Comparison of ENCODE assay signal across 9 mouse cellular contexts in the genomic region with DNA sequence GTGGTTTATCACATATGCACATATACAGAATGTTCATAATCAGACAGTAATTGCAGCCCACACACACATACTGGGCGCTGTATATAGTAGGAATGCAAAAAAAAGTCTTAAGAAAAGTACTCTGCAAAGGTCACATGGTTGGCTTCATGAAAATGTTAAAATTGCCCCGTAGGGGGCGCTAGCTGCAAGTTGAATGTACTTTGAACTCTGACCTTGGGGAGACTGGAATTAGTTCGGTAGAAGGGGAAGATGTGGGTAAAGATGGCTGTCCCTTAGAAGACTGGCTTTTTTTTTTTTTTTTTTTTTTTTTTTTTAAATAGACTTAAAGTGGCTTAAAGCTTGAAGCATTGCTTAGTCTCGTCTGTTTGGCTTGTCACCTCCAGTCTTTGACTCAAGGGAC. TPM values are rescaled to one million over a fixed set of nuclear protein-coding genes. Genes with fewer than 3 reads are reported as not detected.
DNase-seq lines count a peak whose midpoint lies in the region; ATAC-seq and TF ChIP-seq lines count a peak whose summit lies in the region.
"Had no signal": no experiment of that assay in that cellular context is flagged by ENCODE, and none has a peak within 500 bp of the region (broad histone marks: within the 10 kb centered on the region; RNA-seq: fewer than 3 reads in every experiment).

No protein-coding gene starts in this region.

- H3K9me3 ChIP-seq in intestine, postnatal 0 days (ENCODE audit: control insufficient read depth): no peaks in the 10 kb centered on the region
- no peaks in the 10 kb centered on the region for H3K9me3 ChIP-seq in intestine, embryonic 16.5 days (ENCODE audit: control insufficient read depth, low read length)
- H3K9me3 ChIP-seq in ES-Bruce4 (replicated peaks; ENCODE audit: control insufficient read depth, insufficient read depth, low read length, poor library complexity, severe bottlenecking): no peaks in the 10 kb centered on the region
- H3K9me3 ChIP-seq: megakaryocyte, embryonic 14.5 days had no signal

- WGBS in intestine, postnatal 0 days: 15% methylated on average over 5 of the region's 5 CpGs
- WGBS in intestine, embryonic 16.5 days: 14% methylated on average over 5 of the region's 5 CpGs
- WGBS in large intestine, adult 2 months: 13% methylated on average over 5 of the region's 5 CpGs

- H3K27me3 ChIP-seq in intestine, postnatal 0 days (replicated peaks; ENCODE audit: control insufficient read depth, insufficient read depth, low read length): no peaks in the 10 kb centered on the region
- H3K27me3 ChIP-seq in intestine, embryonic 16.5 days (replicated peaks; ENCODE audit: control insufficient read depth, insufficient read depth, low read length): no peaks in the 10 kb centered on the region
- H3K27me3 ChIP-seq in ES-Bruce4 (ENCODE audit: control insufficient read depth, insufficient read depth, low read length, poor library complexity, severe bottlenecking): no peaks in the 10 kb centered on the region

- no peak for TF ChIP-seq EP300 in ES-Bruce4 (IDR thresholded peaks at IDR 0.05; ENCODE audit: insufficient read depth, low read depth, low read length)

- TF ChIP-seq CTCF in intestine, postnatal 0 days (IDR thresholded peaks at IDR 0.05; ENCODE audit: low read depth): peak; percentile 80
- peak; percentile 27 for TF ChIP-seq CTCF in ES-Bruce4 (IDR thresholded peaks at IDR 0.05; ENCODE audit: low read depth, low read length)

- no peak overlapping the region for H3K4me2 ChIP-seq in intestine, postnatal 0 days (replicated peaks; ENCODE audit: low read depth)
- H3K4me2 ChIP-seq in intestine, embryonic 16.5 days (ENCODE audit: low read depth, low read length): no peak overlapping the region

- DNase-seq in c-Kit-negative CD71-positive TER-119-positive erythroid progenitor cells, embryonic 14.5 days (ENCODE audit: low read depth, low spot score): peak; percentile 62
- peak; percentile 49 to 75 for DNase-seq in frontal cortex, postnatal 36 days (ENCODE audit: low spot score in 2 of 2)
- peak; percentile 68 for DNase-seq in large intestine, adult 2 months (ENCODE audit: low read depth, low spot score)
- peak; percentile 43 for DNase-seq in testis, postnatal 14 days (ENCODE audit: low spot score)

- H3K36me3 ChIP-seq in intestine, postnatal 0 days (ENCODE audit: control insufficient read depth, insufficient read depth): no peaks in the 10 kb centered on the region
- H3K36me3 ChIP-seq in intestine, embryonic 16.5 days (ENCODE audit: control insufficient read depth, insufficient read depth, low read length): no peaks in the 10 kb centered on the region
- H3K36me3 ChIP-seq in ES-Bruce4 (ENCODE audit: control insufficient read depth, insufficient read depth, low read length, poor library complexity, severe bottlenecking): no peaks in the 10 kb centered on the region

- no peak overlapping the region for H3K4me3 ChIP-seq in intestine, postnatal 0 days (ENCODE audit: low read depth, low read length)
- H3K4me3 ChIP-seq in intestine, embryonic 16.5 days (ENCODE audit: low read length): no peak overlapping the region
- H3K4me3 ChIP-seq in ES-Bruce4 (ENCODE audit: low read depth, low read length): no peak overlapping the region
- H3K4me3 ChIP-seq: megakaryocyte, embryonic 14.5 days had no signal

- no peak for ATAC-seq in intestine, postnatal 0 days
- ATAC-seq in intestine, embryonic 16.5 days: no peak
- peak; percentile 56 for ATAC-seq in megakaryocyte-erythroid progenitor cell, adult 5-6 weeks (replicated peaks; ENCODE audit: low FRiP score, low TSS enrichment, poor library complexity, severe bottlenecking)

- no peak overlapping the region for H3K9ac ChIP-seq in intestine, postnatal 0 days (ENCODE audit: low read depth, low read length)
- no peak overlapping the region for H3K9ac ChIP-seq in intestine, embryonic 16.5 days (ENCODE audit: low read depth, low read length)
- H3K9ac ChIP-seq in ES-Bruce4 (ENCODE audit: low read depth, poor library complexity, severe bottlenecking): no peak overlapping the region

- peaks cover 4% of the 10 kb centered on the region; the same call in 1 of the 2 replicates for H3K4me1 ChIP-seq in intestine, postnatal 0 days (replicated peaks; ENCODE audit: control insufficient read depth, insufficient read depth, low read length)
- H3K4me1 ChIP-seq in intestine, embryonic 16.5 days (ENCODE audit: control insufficient read depth, insufficient read depth, low read length): peaks cover 11% of the 10 kb centered on the region
- H3K4me1 ChIP-seq in ES-Bruce4 (ENCODE audit: control insufficient read depth, insufficient read depth, low read length): no peaks in the 10 kb centered on the region

- no peak overlapping the region for H3K27ac ChIP-seq in intestine, postnatal 0 days (ENCODE audit: low read depth, low read length)
- no peak overlapping the region for H3K27ac ChIP-seq in intestine, embryonic 16.5 days (ENCODE audit: low read length)
- H3K27ac ChIP-seq in ES-Bruce4 (ENCODE audit: insufficient read depth, low read length): no peak overlapping the region

- no peak for TF ChIP-seq POLR2A in ES-Bruce4 (IDR thresholded peaks at IDR 0.05; ENCODE audit: insufficient read depth, low read length)

RNA-seq across cellular contexts. Expression of a gene that starts 28.4 kb away (rescaled TPM):
- polyA plus RNA-seq in intestine, postnatal 0 days (2015; fragmentation: Nextera tagmentation; extraction: Ambion mirVana): 14.5 and 14.9 TPM in 2 replicates
- 23.9 and 24.0 TPM in 2 replicates for polyA plus RNA-seq in intestine, embryonic 16.5 days (2015; fragmentation: Nextera tagmentation; extraction: Ambion mirVana)
- polyA plus RNA-seq in ES-Bruce4 (2011; ENCODE audit: insufficient read depth, insufficient read length, low read depth, missing spikeins): 38.5 and 38.7 TPM in 2 replicates
- 19.9 and 26.1 TPM in 2 replicates for polyA plus RNA-seq in large intestine, adult 2 months (2012; rRNA removed)
- total RNA-seq in megakaryocyte-erythroid progenitor cell, adult 5-6 weeks (2014; fragmentation: Nextera tagmentation): 27.2 and 28.2 TPM in 2 replicates
- total RNA-seq in megakaryocyte-erythroid progenitor cell, adult 5-6 weeks (2017): 10.7 and 52.1 TPM in 2 replicates

RNA-seq across cellular contexts. Expression of a gene that starts 55.0 kb away (rescaled TPM):
- polyA plus RNA-seq in intestine, postnatal 0 days (2015; fragmentation: Nextera tagmentation; extraction: Ambion mirVana): not detected in 2 replicates
- polyA plus RNA-seq in intestine, embryonic 16.5 days (2015; fragmentation: Nextera tagmentation; extraction: Ambion mirVana): not detected in 2 replicates
- polyA plus RNA-seq in ES-Bruce4 (2011; ENCODE audit: insufficient read depth, insufficient read length, low read depth, missing spikeins): not detected in 2 replicates
- not detected in 2 replicates for polyA plus RNA-seq in large intestine, adult 2 months (2012; rRNA removed)
- total RNA-seq in megakaryocyte-erythroid progenitor cell, adult 5-6 weeks (2014; fragmentation: Nextera tagmentation): not detected in 2 replicates
- not detected in 2 replicates for total RNA-seq in megakaryocyte-erythroid progenitor cell, adult 5-6 weeks (2017)
